Mouse (Mus musculus): ENCODE data around the gene Zfp941.

Zfp941 gene

GRCm38 (mm10) chr7:140821653-140822329 is at the start of gene Zfp941:
Gene Zfp941 (minus strand): TSS chr7:140822178.
- no peak for DNase-seq (ENCODE audit: low spot score)

- DNase-seq (ENCODE audit: low spot score): no peak
These were observed 42.8 kb upstream of the Zfp941 start for GRCm38 (mm10) chr7:140864761-140865160.

GRCm38 (mm10) chr7:140860728-140861127 is 38.8 kb upstream of the Zfp941 start:
- no peak for DNase-seq (ENCODE audit: low spot score)

GRCm38 (mm10) chr7:140859997-140860396 is 38.0 kb upstream of the Zfp941 start:
- no peak for DNase-seq (ENCODE audit: low spot score)

GRCm38 (mm10) chr7:140858746-140859145 is 36.8 kb upstream of the Zfp941 start:
- no peak for DNase-seq (ENCODE audit: low spot score)

GRCm38 (mm10) chr7:140857550-140858505 is 35.9 kb upstream of the Zfp941 start, which contains the start of gene Bet1l:
Gene Bet1l (minus strand): TSS chr7:140857577.
- DNase-seq (ENCODE audit: low spot score): no peak

GRCm38 (mm10) chr7:140856785-140857549 is 35.0 kb upstream of the Zfp941 start, which contains the start of gene Ric8a:
Gene Ric8a (plus strand): TSS chr7:140856957.
- DNase-seq (ENCODE audit: low spot score): peak; percentile 89

GRCm38 (mm10) chr7:140855860-140856784 is 34.1 kb upstream of the Zfp941 start, which contains the start of gene Gm45785:
Gene Gm45785 (minus strand): TSS chr7:140856331.
- peak; percentile 83 for DNase-seq (ENCODE audit: low spot score)

- DNase-seq (ENCODE audit: low spot score): no peak
These were observed 33.2 kb upstream of the Zfp941 start for GRCm38 (mm10) chr7:140855181-140855580.

- no peak for DNase-seq (ENCODE audit: low spot score)
These were observed 32.5 kb upstream of the Zfp941 start for GRCm38 (mm10) chr7:140854483-140854882.

GRCm38 (mm10) chr7:140853386-140853785 is 31.4 kb upstream of the Zfp941 start:
- no peak for DNase-seq (ENCODE audit: low spot score)

- DNase-seq (ENCODE audit: low spot score): no peak
These were observed 29.9 kb upstream of the Zfp941 start for GRCm38 (mm10) chr7:140851916-140852315.

GRCm38 (mm10) chr7:140848591-140848990 is 26.6 kb upstream of the Zfp941 start:
- DNase-seq (ENCODE audit: low spot score): no peak

- DNase-seq (ENCODE audit: low spot score): peak; percentile 49
These were observed 26.0 kb upstream of the Zfp941 start, which contains the start of gene Odf3 for GRCm38 (mm10) chr7:140847755-140848580. Gene Odf3 (plus strand): TSS chr7:140847805.

- DNase-seq (ENCODE audit: low spot score): no peak
These were observed 24.7 kb upstream of the Zfp941 start for GRCm38 (mm10) chr7:140846676-140847075.

- no peak for DNase-seq (ENCODE audit: low spot score)
These were observed 23.7 kb upstream of the Zfp941 start for GRCm38 (mm10) chr7:140845683-140846082.

GRCm38 (mm10) chr7:140844905-140845665 is 23.1 kb upstream of the Zfp941 start, which contains the start of gene Scgb1c1:
Gene Scgb1c1 (plus strand): TSS chr7:140845547.
- DNase-seq (ENCODE audit: low spot score): peak; percentile 65

GRCm38 (mm10) chr7:140843806-140844205 is 21.8 kb upstream of the Zfp941 start:
- DNase-seq (ENCODE audit: low spot score): no peak
